Mouse (Mus musculus) left cerebral cortex, postnatal 25 days (tissue): Measurements from ENCODE around the gene Gnao1. TPM values are rescaled to one million over a fixed set of nuclear protein-coding genes. Genes with fewer than 3 reads are reported as not detected.

Source experiments
- DNase-seq, 2 experiments: peaks; one replicate each; pipeline ENCODE4 v3.0.0; 2022; ENCODE audit warnings: low spot score in 2 of 2, mixed read lengths in 1 of 2
- intact Hi-C: fragments of 180-260 bp; cut with DNase I; formaldehyde crosslinking; loops from one replicate; pipeline ENCODE4 v1.15.1; 2025
- total RNA-seq, 2 experiments: library from RNA; stranded (reverse); gene quantifications; 2 replicates each; pipeline ENCODE4 v1.2.3; 2021

Gene Gnao1
- 100 to 1,000 TPM; 738 to 746 TPM for total RNA-seq

GRCm38 (mm10) chr8:93809686-93810027 is at the start of gene Gnao1:
Gnao1 (plus strand) TSS chr8:93809966.
- intact Hi-C loops, result loop anchor here (1.0 to 5.0 kb wide), 4 partner anchors 73 to 239 kb away; no protein-coding TSS in a partner anchor
- DNase-seq, result peak in 1 of 2 experiments; percentile 42

- intact Hi-C loops, result no loop called here
- no peak for DNase-seq
Observed at GRCm38 (mm10) chr8:93777605-93778004, 32.2 kb upstream of the Gnao1 start.

- intact Hi-C loops, result no loop called here
- no peak for DNase-seq
Observed at GRCm38 (mm10) chr8:93809226-93809625, 540 bp upstream of the Gnao1 start.

GRCm38 (mm10) chr8:93810028-93810858 is 477 bp downstream of the Gnao1 start:
- DNase-seq, result peak; percentile 90 to 92
- intact Hi-C loops, result loop anchor here (1.0 to 5.0 kb wide), 4 partner anchors 72 to 240 kb away; no protein-coding TSS in a partner anchor

- no peak for DNase-seq
- intact Hi-C loops, result loop anchor here (1.0 to 5.0 kb wide), 4 partner anchors 71 to 241 kb away; no protein-coding TSS in a partner anchor
Observed at GRCm38 (mm10) chr8:93810859-93811602, 1.3 kb downstream of the Gnao1 start.

- intact Hi-C loops, result loop anchor here (2.0 to 5.0 kb wide), 3 partner anchors 70 to 219 kb away; no protein-coding TSS in a partner anchor
- no peak for DNase-seq
Observed at GRCm38 (mm10) chr8:93811719-93812475, 2.1 kb downstream of the Gnao1 start.

GRCm38 (mm10) chr8:93812566-93813404 is 3.0 kb downstream of the Gnao1 start:
- no peak for DNase-seq
- intact Hi-C loops, result loop anchor here (2.0 to 5.0 kb wide), 2 partner anchors 70 to 120 kb away; no protein-coding TSS in a partner anchor

- DNase-seq, result peak; percentile 83 to 84
- intact Hi-C loops, result loop anchor here (2.0 to 5.0 kb wide), 2 partner anchors 69 to 119 kb away; no protein-coding TSS in a partner anchor
Observed at GRCm38 (mm10) chr8:93813405-93813761, 3.6 kb downstream of the Gnao1 start.

GRCm38 (mm10) chr8:93814266-93814665 is 4.5 kb downstream of the Gnao1 start:
- DNase-seq, result no peak
- intact Hi-C loops, result loop anchor here (5.0 kb wide), 1 partner anchor 68 kb away; no protein-coding TSS in a partner anchor

GRCm38 (mm10) chr8:93816226-93816625 is 6.5 kb downstream of the Gnao1 start:
- intact Hi-C loops, result no loop called here
- DNase-seq, result no peak

GRCm38 (mm10) chr8:93817366-93817765 is 7.6 kb downstream of the Gnao1 start:
- DNase-seq, result no peak
- intact Hi-C loops, result no loop called here

GRCm38 (mm10) chr8:93819929-93820328 is 10.2 kb downstream of the Gnao1 start:
- DNase-seq, result peak; percentile 3 to 64
- intact Hi-C loops, result no loop called here

GRCm38 (mm10) chr8:93821327-93821726 is 11.6 kb downstream of the Gnao1 start:
- DNase-seq, result no peak
- intact Hi-C loops, result no loop called here

GRCm38 (mm10) chr8:93825317-93825716 is 15.6 kb downstream of the Gnao1 start:
- intact Hi-C loops, result no loop called here
- no peak for DNase-seq

- intact Hi-C loops, result no loop called here
- DNase-seq, result no peak
Observed at GRCm38 (mm10) chr8:93830626-93831025, 20.9 kb downstream of the Gnao1 start.

GRCm38 (mm10) chr8:93835771-93836170 is 26.0 kb downstream of the Gnao1 start:
- no peak for DNase-seq
- intact Hi-C loops, result no loop called here

GRCm38 (mm10) chr8:93839113-93839512 is 29.3 kb downstream of the Gnao1 start:
- DNase-seq, result no peak
- intact Hi-C loops, result no loop called here

GRCm38 (mm10) chr8:93840486-93840885 is 30.7 kb downstream of the Gnao1 start:
- no peak for DNase-seq
- intact Hi-C loops, result loop anchor here (5.0 kb wide), 1 partner anchor 77 kb away; no protein-coding TSS in a partner anchor
